Mouse (Mus musculus): Measurements from ENCODE around the gene Pam.
"Not testable (repeated sequence)": the region's sequence is repeated elsewhere in the genome, so short reads cannot be mapped to it uniquely, and the experiment has no call there.

Gene Pam

DNA sequence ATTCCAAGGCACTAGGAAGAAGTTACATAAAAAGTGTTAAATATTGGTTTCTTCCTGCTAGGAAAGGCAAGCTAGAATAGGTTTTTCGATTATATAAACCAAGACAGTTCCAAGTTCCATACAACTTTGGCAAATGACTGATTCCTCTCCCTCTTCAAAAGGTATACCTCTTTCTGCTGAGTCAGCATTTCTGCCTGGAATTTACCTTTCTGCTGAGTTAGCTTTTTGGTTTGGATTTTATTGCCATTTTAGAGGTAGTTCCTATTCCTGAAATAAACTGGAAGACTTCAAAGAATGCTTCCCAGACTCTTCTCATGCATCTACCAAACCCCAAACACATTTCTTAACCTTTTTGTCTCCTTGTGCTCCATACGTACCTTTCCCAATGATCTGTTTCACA is 327.4 kb downstream of the Pam start:
- ATAC-seq (ENCODE audit: low TSS enrichment), result no peak

GRCm38 (mm10) chr1:97765712-97766111 is 329.7 kb downstream of the Pam start:
- ATAC-seq (ENCODE audit: low TSS enrichment), result not testable (repeated sequence)

DNA sequence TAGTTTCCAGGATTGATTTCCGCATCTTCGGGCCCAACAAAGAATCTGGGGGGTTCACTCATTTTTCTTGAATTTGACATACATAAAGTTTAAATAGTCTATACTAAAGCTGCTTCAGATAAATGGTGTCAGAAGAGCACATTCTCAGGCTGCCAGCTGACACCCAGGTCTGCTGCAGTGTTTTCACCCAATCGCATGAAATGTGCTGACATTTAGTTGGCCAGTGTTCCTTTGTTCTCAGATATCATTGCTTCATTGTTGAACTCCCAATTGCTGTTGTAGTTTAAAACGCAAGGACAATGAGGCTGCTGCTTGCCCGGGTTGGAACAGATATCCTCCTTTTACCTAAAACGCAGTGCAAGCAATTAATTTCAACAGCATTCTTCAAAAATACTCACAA is 334.0 kb downstream of the Pam start:
- ATAC-seq (ENCODE audit: low TSS enrichment), result 0 out of 2 replicates have a peak, but pooled peaks have one; percentile 7

GRCm38 (mm10) chr1:97760598-97760997 is 334.8 kb downstream of the Pam start:
- peak; percentile 81 for ATAC-seq (ENCODE audit: low TSS enrichment)

DNA sequence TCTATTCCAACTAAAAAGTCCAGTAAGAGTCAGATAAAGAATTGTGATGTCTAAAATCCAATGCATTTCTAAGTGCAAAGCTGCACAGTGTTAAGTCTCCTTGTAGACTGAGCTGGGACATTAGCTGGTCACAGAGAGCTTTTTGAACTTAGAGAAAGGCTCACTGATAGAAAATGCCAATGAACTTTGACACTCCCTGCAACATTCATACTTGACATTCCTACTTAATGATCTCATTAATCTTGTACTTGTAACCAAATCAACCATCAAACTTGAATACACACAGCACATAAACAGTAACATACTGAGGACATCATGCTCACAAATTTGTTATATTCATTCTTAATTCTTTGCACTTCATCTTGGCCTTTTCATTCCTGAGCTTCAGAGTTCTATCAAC is 335.6 kb downstream of the Pam start:
- no peak for ATAC-seq (ENCODE audit: low TSS enrichment)

GRCm38 (mm10) chr1:97754392-97754791 is 341.1 kb downstream of the Pam start:
- no peak for ATAC-seq (ENCODE audit: low TSS enrichment)

DNA sequence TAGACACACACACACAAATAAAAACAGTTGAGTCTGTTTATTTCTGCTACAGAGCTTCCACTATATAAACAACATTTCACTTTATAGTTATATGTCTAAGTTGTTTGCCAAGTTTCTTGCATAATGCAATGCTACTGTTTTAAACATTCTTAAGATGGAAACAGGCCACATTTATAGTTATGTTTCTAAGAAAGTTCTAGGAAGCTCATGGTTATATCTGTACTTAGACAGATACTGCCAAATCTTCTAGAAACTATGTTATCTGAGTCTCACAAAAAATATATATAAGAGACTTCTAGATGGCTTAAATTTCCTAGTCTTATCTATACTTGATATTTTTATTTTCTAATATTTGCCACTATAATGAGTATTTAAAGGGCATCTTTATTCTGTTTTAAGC is 342.2 kb downstream of the Pam start:
- ATAC-seq (ENCODE audit: low TSS enrichment), result peak; percentile 94

- ATAC-seq (ENCODE audit: low TSS enrichment), result no peak
Measured at GRCm38 (mm10) chr1:97748163-97748562, 347.3 kb downstream of the Pam start.

DNA sequence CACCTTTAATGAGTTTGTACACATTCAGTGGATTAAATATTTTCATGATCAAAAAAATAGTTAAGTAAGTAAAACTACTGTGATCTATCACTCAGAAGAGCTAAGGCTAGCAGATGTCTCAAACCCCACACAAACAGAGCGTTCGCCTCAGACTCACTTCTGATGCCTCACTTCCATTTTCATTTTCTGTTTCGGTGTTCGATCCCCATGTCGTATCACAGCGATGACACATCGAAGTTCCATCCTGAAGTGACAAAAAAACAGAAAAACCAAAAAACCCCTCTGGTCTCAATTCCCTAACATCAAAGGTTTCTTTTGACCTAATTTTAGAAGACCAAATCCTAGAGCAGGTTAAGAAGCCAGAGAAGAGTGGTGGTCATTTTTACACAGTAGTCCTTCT is 349.2 kb downstream of the Pam start:
- no peak for ATAC-seq (ENCODE audit: low TSS enrichment)

- no peak for ATAC-seq (ENCODE audit: low TSS enrichment)
Measured at GRCm38 (mm10) chr1:97745712-97746111, 349.7 kb downstream of the Pam start.

Data from frontal cortex, adult (tissue).